Mouse (Mus musculus) cerebellum, postnatal 25 days (tissue): ENCODE data around the gene Scnn1a.

ENCODE experiments used
- DNase-seq, 2 experiments: peaks; one replicate each; pipeline ENCODE4 v3.0.0; 2021; ENCODE audit warnings: mixed read lengths in 2 of 2

Gene Scnn1a

GRCm38 (mm10) chr6:125312171-125312570, 8.3 kb upstream of the Scnn1a start:
- DNase-seq: no peak

- DNase-seq: no peak
Measured at GRCm38 (mm10) chr6:125312581-125313355, 7.7 kb upstream of the Scnn1a start.

GRCm38 (mm10) chr6:125313546-125314230, 6.8 kb upstream of the Scnn1a start, which contains the start of gene Ltbr:
Ltbr (minus strand) TSS chr6:125313885.
- DNase-seq: peak; percentile 48 to 78

- no peak for DNase-seq
Measured at GRCm38 (mm10) chr6:125314231-125314563, 6.3 kb upstream of the Scnn1a start.

GRCm38 (mm10) chr6:125314746-125315145, 5.7 kb upstream of the Scnn1a start:
- no peak for DNase-seq

- DNase-seq: no peak
Measured at GRCm38 (mm10) chr6:125317077-125317476, 3.4 kb upstream of the Scnn1a start.

- DNase-seq: no peak
Measured at GRCm38 (mm10) chr6:125318981-125319918, 1.2 kb upstream of the Scnn1a start.

GRCm38 (mm10) chr6:125319919-125320296, 551 bp upstream of the Scnn1a start:
- DNase-seq: no peak

GRCm38 (mm10) chr6:125321114-125321855, 826 bp downstream of the Scnn1a start:
- DNase-seq: no peak

- no peak for DNase-seq
Measured at GRCm38 (mm10) chr6:125322794-125323193, 2.3 kb downstream of the Scnn1a start.

GRCm38 (mm10) chr6:125323547-125323946, 3.1 kb downstream of the Scnn1a start:
- DNase-seq: no peak

- DNase-seq: no peak
Measured at GRCm38 (mm10) chr6:125325337-125325736, 4.9 kb downstream of the Scnn1a start.

GRCm38 (mm10) chr6:125328243-125328642, 7.8 kb downstream of the Scnn1a start:
- no peak for DNase-seq

GRCm38 (mm10) chr6:125330626-125331326, 10.3 kb downstream of the Scnn1a start:
- peak; percentile 51 to 72 for DNase-seq

GRCm38 (mm10) chr6:125333112-125333899, 12.8 kb downstream of the Scnn1a start:
- DNase-seq: no peak

GRCm38 (mm10) chr6:125334356-125334755, 13.9 kb downstream of the Scnn1a start:
- no peak for DNase-seq

GRCm38 (mm10) chr6:125338791-125339660, 18.6 kb downstream of the Scnn1a start:
- DNase-seq: no peak

- DNase-seq: no peak
Measured at GRCm38 (mm10) chr6:125340244-125340643, 19.8 kb downstream of the Scnn1a start.

GRCm38 (mm10) chr6:125342198-125342597, 21.7 kb downstream of the Scnn1a start:
- DNase-seq: no peak

- DNase-seq: no peak
Measured at GRCm38 (mm10) chr6:125344084-125344483, 23.6 kb downstream of the Scnn1a start.
